Mouse (Mus musculus) adrenal gland, adult 18-20 months (tissue): ENCODE measurements around the gene Gle1. TPM values are rescaled to one million over a fixed set of nuclear protein-coding genes. Genes with fewer than 3 reads are reported as not detected.
"Not testable (repeated sequence)": the region's sequence is repeated elsewhere in the genome, so short reads cannot be mapped to it uniquely, and the experiment has no call there.

Experiments used
- DNase-seq, 2 experiments: peaks; one replicate each; pipeline ENCODE4 v3.0.0; 2021 to 2022; ENCODE audit warnings: low spot score in 2 of 2
- long read RNA-seq, 2 experiments: library from polyadenylated mRNA; stranded (forward); transcript quantifications; one replicate each; pipeline ENCODE4 v2.0.0; 2021
- total RNA-seq, 2 experiments: library from RNA; stranded (reverse); gene quantifications; 1 replicate in 1 of 2; 2 replicates in 1 of 2; pipeline ENCODE4 v1.2.3; 2021

Gene Gle1
- total RNA-seq, result 10 to 100 TPM; 28.1 to 30.8 TPM
- long read RNA-seq, experiment 1, full-length matches to known transcripts, result 39 of 49 reads
- long read RNA-seq, experiment 1, partial matches to known transcripts, result 3 of 49 reads
- long read RNA-seq, experiment 1, other reads (novel, unspliced or antisense), result 7 of 49 reads
- long read RNA-seq, experiment 2, full-length matches to known transcripts, result 99 of 115 reads
- long read RNA-seq, experiment 2, partial matches to known transcripts, result 5 of 115 reads
- long read RNA-seq, experiment 2, other reads (novel, unspliced or antisense), result 11 of 115 reads

- peak; percentile 97 for DNase-seq
Observed at GRCm38 (mm10) chr2:29934906-29935599, at the start of gene Gle1. Gene Gle1, plus strand, starts transcription at chr2:29935426.

- DNase-seq, result not testable (repeated sequence)
Observed at GRCm38 (mm10) chr2:29886659-29887292, 48.5 kb upstream of the Gle1 start.

DNA sequence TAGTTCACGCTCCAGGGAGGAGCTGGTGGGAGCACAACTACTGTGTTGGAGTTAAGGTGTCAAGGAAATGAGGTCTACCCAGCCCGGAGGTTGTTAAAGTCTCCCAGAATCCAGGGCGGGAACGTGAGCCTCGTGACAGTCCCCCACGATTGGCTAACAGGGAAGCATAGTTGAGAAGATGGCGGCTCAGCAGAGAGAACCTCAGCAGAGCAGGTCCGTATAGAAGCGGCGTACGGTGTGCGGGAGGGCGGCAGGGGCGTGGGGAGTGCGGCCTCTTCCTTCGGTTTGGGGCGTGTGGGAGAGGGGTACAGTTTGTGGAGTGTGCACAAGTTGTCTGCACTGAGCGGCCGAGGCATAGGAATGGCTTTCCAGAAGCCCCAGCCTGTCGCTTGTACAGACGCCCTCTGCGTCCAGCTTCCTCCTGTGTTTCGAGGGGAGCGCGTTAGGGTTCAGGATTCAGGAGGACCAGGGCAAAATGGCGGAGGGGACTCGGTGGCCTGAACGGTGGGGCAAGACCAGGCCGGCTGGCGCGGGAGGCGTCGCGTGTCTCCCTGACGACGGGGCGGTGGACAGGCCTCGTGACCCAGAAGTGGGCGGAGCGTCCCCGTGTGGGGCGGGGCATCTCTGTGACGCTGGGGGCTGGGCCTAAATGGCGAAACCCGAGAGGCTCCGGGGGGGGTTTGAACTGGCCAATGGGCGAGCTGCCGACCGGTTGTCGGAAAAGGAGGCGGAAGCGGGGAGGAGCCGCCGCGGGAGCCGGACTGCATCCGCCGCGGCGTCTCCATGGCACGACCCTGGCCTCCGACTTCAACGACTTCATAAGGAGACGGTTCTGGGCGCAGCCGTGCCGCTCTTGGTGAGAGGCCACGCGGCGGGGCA, 45.9 kb upstream of the Gle1 start, which contains the start of gene Odf2:
Gene Odf2, plus strand, starts transcription at position 156 of the 879 bp plus-strand sequence.
- DNase-seq, result peak; percentile 100

GRCm38 (mm10) chr2:29889991-29890833, 45.0 kb upstream of the Gle1 start:
- DNase-seq, result peak; percentile 74

DNA sequence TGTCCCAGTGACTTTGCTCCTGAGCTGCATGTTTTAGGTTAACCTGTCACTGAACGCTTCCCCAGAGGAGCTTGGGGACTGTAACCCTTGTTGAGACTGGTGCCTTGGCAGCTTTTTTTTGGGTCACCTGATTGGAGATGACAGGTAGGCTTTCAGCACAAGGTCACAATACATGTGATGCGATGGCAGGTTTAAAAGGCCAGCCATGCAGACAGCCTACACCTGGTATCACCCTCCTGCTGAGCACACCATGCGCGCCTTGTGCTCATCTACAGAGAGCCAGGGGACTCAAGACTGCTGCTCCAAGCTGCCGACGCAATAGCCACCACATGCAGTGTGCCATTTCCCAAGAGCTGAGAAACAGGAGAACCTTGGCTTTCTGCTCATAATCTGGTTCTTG, 43.5 kb upstream of the Gle1 start:
- DNase-seq, result no peak

- no peak for DNase-seq
Observed at GRCm38 (mm10) chr2:29896071-29896470, 39.2 kb upstream of the Gle1 start.

GRCm38 (mm10) chr2:29897366-29897765, 37.9 kb upstream of the Gle1 start:
- no peak for DNase-seq

DNA sequence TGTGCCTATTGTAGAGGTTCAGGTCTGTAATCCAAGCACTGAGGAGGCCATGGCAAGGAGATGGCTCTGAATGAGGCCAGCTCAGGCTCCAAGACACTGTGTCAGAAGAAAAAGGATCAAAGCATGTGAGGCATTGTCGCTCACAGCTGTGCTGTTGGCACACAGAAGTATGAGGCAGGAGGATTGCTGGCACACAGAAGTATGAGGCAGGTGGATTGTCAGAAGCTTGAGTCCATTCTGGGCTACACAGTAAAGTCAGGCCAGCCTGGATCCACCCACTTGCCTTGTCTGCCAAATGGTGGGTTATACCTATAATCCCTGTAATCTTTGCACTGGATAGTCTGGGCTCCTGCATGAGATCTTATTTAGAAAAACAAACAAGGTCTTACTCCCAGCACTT, 37.1 kb upstream of the Gle1 start:
- DNase-seq, result no peak

GRCm38 (mm10) chr2:29902194-29902593, 33.0 kb upstream of the Gle1 start:
- no peak for DNase-seq

- not testable (repeated sequence) for DNase-seq
Observed at GRCm38 (mm10) chr2:29908171-29908570, 27.1 kb upstream of the Gle1 start.

- no peak for DNase-seq
Observed at GRCm38 (mm10) chr2:29910042-29910441, 25.2 kb upstream of the Gle1 start.

DNA sequence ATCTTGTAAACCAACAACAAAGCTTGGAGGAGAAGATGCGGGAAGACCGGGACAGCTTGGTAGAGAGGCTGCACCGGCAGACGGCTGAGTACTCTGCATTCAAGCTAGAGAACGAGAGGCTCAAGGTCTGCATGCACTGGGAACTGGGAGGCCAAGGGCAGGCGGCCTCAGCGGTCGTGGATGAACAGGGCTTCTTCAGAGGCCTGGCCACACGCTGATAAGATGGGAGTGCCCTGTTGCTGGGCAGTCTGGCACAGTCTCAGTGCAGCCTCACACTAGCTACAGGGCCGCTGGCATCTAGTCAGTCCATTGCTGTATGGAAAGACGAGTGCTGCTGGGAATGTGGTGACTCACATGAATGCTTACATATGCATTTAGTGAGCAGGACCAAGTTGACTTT, 17.6 kb upstream of the Gle1 start:
- peak in 1 of 2 experiments; percentile 26 for DNase-seq

GRCm38 (mm10) chr2:29922011-29922410, 13.2 kb upstream of the Gle1 start:
- peak; percentile 25 to 54 for DNase-seq

DNA sequence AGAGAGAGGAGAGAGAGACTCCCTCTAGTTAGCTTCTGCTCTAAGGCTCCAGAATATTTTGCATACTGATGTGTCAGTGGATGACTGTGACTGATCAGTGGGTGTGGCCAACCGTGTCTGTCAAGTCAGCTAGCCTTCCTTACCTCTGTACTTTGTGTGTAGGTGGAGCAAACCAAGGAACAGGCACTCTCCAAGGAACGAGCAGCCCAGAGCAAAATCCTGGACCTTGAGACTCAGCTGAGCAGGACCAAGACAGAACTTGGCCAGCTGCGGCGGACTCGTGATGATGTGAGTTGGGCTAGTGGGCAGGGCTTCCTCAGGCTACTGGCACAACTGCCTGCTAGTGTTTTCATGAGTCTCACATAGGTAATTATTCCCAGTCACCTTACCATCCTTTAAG, 8.7 kb upstream of the Gle1 start:
- DNase-seq, result no peak

DNA sequence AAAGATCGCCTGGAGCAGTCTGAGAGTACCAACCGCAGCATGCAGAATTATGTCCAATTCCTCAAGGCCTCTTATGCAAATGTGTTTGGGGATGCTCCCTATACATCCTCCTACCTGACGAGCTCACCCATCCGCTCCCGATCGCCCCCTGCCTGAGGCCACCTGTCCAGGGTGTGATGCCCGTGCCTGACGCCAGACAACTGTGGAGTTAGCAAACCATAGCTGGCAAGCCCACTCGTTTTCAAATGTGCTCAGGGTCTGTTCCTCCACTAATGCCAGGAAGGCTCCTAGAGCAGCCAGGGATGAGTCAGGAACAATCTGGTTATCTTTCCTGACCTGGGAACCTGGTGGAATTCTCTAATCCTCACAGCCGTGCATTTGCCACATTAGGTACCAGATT, 4.7 kb upstream of the Gle1 start:
- no peak for DNase-seq

GRCm38 (mm10) chr2:29931194-29931593, 4.0 kb upstream of the Gle1 start:
- DNase-seq, result no peak

DNA sequence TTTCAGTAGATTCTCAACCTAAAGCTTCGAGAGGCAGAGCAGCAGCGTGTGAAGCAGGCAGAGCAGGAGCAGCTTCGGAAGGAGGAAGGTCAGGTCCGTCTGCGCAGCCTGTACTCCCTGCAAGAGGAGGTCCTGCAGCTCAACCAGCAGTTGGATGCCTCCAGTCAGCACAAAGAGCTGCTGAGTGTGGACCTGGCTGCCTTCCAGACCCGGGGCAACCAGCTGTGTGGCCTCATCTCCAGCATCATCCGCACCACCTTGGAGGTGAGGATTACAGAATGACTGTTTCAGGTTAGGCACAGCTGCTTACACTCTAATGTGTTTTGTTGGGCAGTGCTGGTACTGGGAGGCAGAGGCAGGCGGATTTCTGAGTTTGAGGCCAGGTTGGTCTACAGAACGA, 4.8 kb downstream of the Gle1 start:
- DNase-seq, result no peak

- DNase-seq, result no peak
Observed at GRCm38 (mm10) chr2:29940826-29941225, 5.6 kb downstream of the Gle1 start.

- DNase-seq, result no peak
Observed at GRCm38 (mm10) chr2:29944723-29945122, 9.5 kb downstream of the Gle1 start.

DNA sequence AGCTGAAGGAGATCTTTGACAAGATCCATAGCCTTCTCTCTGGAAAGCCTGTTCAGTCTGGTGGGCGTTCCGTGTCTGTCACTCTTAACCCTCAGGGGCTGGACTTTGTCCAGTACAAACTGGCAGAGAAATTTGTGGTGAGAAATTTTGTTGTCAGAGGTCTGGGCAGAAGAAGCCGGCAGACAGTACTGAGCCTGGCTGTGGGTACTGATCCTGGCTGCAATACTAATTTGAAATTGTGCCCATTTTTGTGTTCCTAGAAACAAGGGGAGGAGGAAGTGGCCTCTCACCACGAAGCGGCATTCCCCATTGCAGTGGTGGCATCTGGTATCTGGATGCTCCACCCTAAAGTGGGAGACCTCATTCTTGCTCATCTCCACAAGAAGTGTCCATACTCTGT, 13.7 kb downstream of the Gle1 start:
- DNase-seq, result no peak
